Mouse (Mus musculus) lung, postnatal 25 days (tissue): ENCODE measurements around the gene A830018L16Rik.
"Not testable (repeated sequence)": the region's sequence is repeated elsewhere in the genome, so short reads cannot be mapped to it uniquely, and the experiment has no call there.

ENCODE experiments used
- DNase-seq: peaks from one replicate; pipeline ENCODE4 v3.0.0; 2022; ENCODE audit warnings: low spot score

The A830018L16Rik gene

GRCm38 (mm10) chr1:12000557-12000956 lies 586.7 kb downstream of the A830018L16Rik start:
- no peak for DNase-seq

- DNase-seq, result no peak
Observed at GRCm38 (mm10) chr1:12008789-12009550, 595.1 kb downstream of the A830018L16Rik start.

- DNase-seq, result no peak
Observed at GRCm38 (mm10) chr1:12009551-12009846, 595.6 kb downstream of the A830018L16Rik start.

GRCm38 (mm10) chr1:12010607-12011006 lies 596.7 kb downstream of the A830018L16Rik start:
- no peak for DNase-seq

GRCm38 (mm10) chr1:12020646-12021045 lies 606.7 kb downstream of the A830018L16Rik start:
- DNase-seq, result not testable (repeated sequence)
